Mouse (Mus musculus) stomach, postnatal 0 days (tissue): ENCODE results near the gene Ntf5. TPM values are rescaled to one million over a fixed set of nuclear protein-coding genes. Genes with fewer than 3 reads are reported as not detected.

Experiments
- ATAC-seq: fragments of 200-750 bp; cut with Nextera tagmentation; 2 replicates; pipeline ENCODE4 v1.8.0; 2017; ENCODE audit not compliant: low FRiP score, low TSS enrichment
- DNase-seq: peaks from one replicate; pipeline ENCODE4 v3.0.0-alpha.2; 2016; ENCODE audit warnings: low spot score
- H3K27ac ChIP-seq: fragments of 300-500 bp; sonication (generic); replicated peaks from 2 replicates; pipeline ENCODE4 v1.5.1; 2014; ENCODE audit warnings: mild to moderate bottlenecking, control low read depth
- H3K27me3 ChIP-seq: fragments of 300-500 bp; sonication (generic); 2 replicates; pipeline ENCODE4 v1.6.1; 2014; ENCODE audit warnings: low read length; ENCODE audit not compliant: control insufficient read depth, insufficient read depth
- H3K36me3 ChIP-seq: fragments of 300-500 bp; sonication (generic); 2 replicates; pipeline ENCODE4 v1.6.1; 2014; ENCODE audit warnings: low read length, mixed read lengths; ENCODE audit not compliant: control insufficient read depth, insufficient read depth
- H3K4me1 ChIP-seq: fragments of 300-500 bp; sonication (generic); replicated peaks from 2 replicates; pipeline ENCODE4 v1.6.1; 2014; ENCODE audit warnings: antibody characterized with exemption; ENCODE audit not compliant: control insufficient read depth, insufficient read depth
- H3K4me2 ChIP-seq: fragments of 300-500 bp; sonication (generic); replicated peaks from 2 replicates; pipeline ENCODE4 v1.6.1; 2014; ENCODE audit warnings: low read depth, mild to moderate bottlenecking, control low read depth, moderate library complexity
- H3K4me3 ChIP-seq: fragments of 300-500 bp; sonication (generic); 2 replicates; pipeline ENCODE4 v1.5.1; 2014; ENCODE audit warnings: low read depth, low read length, control low read depth
- H3K9ac ChIP-seq: fragments of 300-500 bp; sonication (generic); 2 replicates; pipeline ENCODE4 v1.6.1; 2014; ENCODE audit warnings: mild to moderate bottlenecking, low read length, control low read depth, mixed read lengths
- H3K9me3 ChIP-seq: fragments of 300-500 bp; sonication (generic); 2 replicates; pipeline ENCODE4 v1.6.1; 2016; ENCODE audit warnings: low read length; ENCODE audit not compliant: control insufficient read depth
- CTCF ChIP-seq: IDR thresholded peaks from 2 replicates; pipeline ENCODE4 v1.5.1; 2016; ENCODE audit warnings: antibody characterized with exemption, low read depth, mild to moderate bottlenecking, moderate library complexity
- EP300 ChIP-seq: optimal IDR thresholded peaks from 2 replicates; pipeline ENCODE3; 2016; ENCODE audit warnings: antibody characterized with exemption
- WGBS: fragments of 180-500 bp; shearing (Covaris S2); extraction: QIAGEN DNeasy Blood & Tissue Kit; methylation state at CpG from one replicate; pipeline ENCODE4 v1.1.7; 2014; 5-methylcytosine and 5-hydroxymethylcytosine counted together
- polyA plus RNA-seq: library from polyadenylated mRNA; unstranded; fragments of >200 nt; fragmentation: Nextera tagmentation; extraction: Ambion mirVana; gene quantifications from 2 replicates; pipeline ENCODE4 v1.2.1, GENCODE M21; 2015

The Ntf5 gene
- polyA plus RNA-seq, 1 experiment from 2014 or later = 1.5 TPM

DNA sequence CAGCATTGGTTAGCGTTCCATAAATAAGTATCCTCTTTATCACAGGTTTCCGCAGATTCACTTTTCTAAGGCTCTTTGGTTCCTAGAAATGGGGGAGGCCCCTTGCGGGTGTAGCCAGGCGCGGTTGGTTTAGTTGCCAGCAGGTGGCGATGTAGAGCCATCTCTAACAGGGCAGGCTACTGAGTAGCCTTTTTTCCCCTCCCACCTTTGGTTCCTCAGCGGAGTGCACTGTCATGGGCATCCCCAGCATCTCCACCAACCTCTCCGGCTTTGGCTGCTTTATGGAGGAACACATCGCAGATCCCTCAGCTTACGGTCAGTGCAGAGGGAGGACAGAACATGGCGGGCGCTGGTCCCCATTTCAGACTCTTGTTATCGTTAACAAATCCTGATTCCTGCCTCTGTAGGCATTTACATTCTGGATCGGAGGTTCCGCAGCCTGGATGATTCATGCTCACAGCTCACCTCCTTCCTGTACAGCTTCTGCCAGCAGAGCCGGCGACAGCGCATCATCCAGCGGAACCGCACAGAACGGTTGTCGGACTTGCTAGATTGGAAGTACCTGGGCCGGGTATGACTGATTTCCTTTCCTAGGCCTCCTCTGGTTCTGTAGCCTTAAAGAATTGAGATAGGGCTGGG, 38.0 kb downstream of the Ntf5 start:
- H3K36me3 ChIP-seq = peaks cover 18% of the 10 kb centered on the region
- ATAC-seq (peak; percentile 77), DNase-seq (peak; percentile 86)
- H3K4me1 ChIP-seq = no peaks in the 10 kb centered on the region
- no peaks in the 10 kb centered on the region for H3K27me3 ChIP-seq
- 53% methylated on average over 23 of the region's 23 CpGs for WGBS
- TF ChIP-seq EP300 (no peak), CTCF (peak; percentile 91)
- no peak overlapping the region for H3K27ac ChIP-seq
- H3K4me2 ChIP-seq = no peak overlapping the region
- no peaks in the 10 kb centered on the region for H3K9me3 ChIP-seq
- no peak overlapping the region for H3K4me3 ChIP-seq
- no peak overlapping the region for H3K9ac ChIP-seq

- TF ChIP-seq EP300 = no peak
- TF ChIP-seq CTCF = no peak
- peaks cover 22% of the 10 kb centered on the region for H3K36me3 ChIP-seq
- no peak overlapping the region for H3K27ac ChIP-seq
- WGBS = 93% methylated on average over 12 of the region's 15 CpGs
- H3K4me2 ChIP-seq = no peak overlapping the region
- DNase-seq (peak; percentile 15), ATAC-seq (no peak)
- no peaks in the 10 kb centered on the region for H3K9me3 ChIP-seq
- no peaks in the 10 kb centered on the region for H3K4me1 ChIP-seq
- H3K4me3 ChIP-seq = no peak overlapping the region
- H3K27me3 ChIP-seq = no peaks in the 10 kb centered on the region
- H3K9ac ChIP-seq = no peak overlapping the region
Measured at GRCm38 (mm10) chr7:45454971-45455370, 41.5 kb downstream of the Ntf5 start.

DNA sequence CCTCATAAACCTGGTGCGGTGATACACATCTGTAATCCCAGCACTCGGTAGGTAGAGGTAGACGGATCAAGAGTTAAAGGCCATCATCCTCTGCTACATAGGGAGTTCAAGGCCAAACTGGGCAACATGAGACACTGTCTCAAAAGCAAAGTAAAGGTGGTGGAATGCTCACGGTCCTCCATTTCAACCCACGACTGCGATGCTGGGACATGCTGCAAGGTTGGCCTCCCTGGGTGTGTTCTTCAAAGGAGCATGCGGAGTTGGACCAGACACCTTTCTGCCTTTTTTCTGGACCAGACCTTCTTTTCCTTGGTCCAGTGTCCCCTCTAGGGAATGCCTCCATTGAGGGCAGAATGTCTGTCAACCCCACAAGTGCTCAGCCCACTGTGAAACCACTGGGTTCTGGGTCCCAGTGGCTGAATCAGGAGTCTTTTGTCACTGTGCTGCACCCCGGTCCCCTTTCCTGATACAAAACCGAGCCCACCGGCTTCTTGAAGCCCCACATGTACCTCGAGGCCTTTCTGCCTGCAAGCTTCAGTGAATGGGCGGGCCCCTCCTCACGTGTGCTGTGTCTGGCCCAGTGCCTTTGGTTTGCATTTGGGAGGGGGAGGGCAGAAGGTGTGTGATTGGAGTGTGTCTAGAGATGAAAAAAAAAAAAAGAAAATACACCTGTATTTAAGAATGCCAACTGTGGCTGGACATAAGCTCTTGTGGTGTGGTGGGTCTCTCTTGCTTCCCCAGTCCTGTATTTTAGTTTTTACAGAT, 42.6 kb downstream of the Ntf5 start:
- Histone ChIP-seq H3K4me1 (peaks cover 7% of the 10 kb centered on the region), H3K4me2 (no peak overlapping the region), H3K27me3 (no peaks in the 10 kb centered on the region), H3K27ac (no peak overlapping the region), H3K4me3 (no peak overlapping the region), H3K36me3 (peaks cover 22% of the 10 kb centered on the region), H3K9ac (no peak overlapping the region; the same call in 1 of the 2 replicates), H3K9me3 (no peaks in the 10 kb centered on the region)
- ATAC-seq (no peak), DNase-seq (peak; percentile 54)
- TF ChIP-seq EP300 = no peak
- no peak for TF ChIP-seq CTCF
- 67% methylated on average over 13 of the region's 13 CpGs for WGBS

- Histone ChIP-seq H3K4me2 (no peak overlapping the region), H3K27me3 (no peaks in the 10 kb centered on the region), H3K9me3 (no peaks in the 10 kb centered on the region), H3K36me3 (peaks cover 22% of the 10 kb centered on the region), H3K4me3 (no peak overlapping the region), H3K27ac (no peak overlapping the region; the same call in 1 of the 2 replicates), H3K4me1 (peaks cover 7% of the 10 kb centered on the region), H3K9ac (no peak overlapping the region)
- 37% methylated on average over 9 of the region's 9 CpGs for WGBS
- TF ChIP-seq EP300 (no peak), CTCF (no peak)
- ATAC-seq (no peak), DNase-seq (peak; percentile 44)
Measured at GRCm38 (mm10) chr7:45456721-45457203, 43.3 kb downstream of the Ntf5 start.

DNA sequence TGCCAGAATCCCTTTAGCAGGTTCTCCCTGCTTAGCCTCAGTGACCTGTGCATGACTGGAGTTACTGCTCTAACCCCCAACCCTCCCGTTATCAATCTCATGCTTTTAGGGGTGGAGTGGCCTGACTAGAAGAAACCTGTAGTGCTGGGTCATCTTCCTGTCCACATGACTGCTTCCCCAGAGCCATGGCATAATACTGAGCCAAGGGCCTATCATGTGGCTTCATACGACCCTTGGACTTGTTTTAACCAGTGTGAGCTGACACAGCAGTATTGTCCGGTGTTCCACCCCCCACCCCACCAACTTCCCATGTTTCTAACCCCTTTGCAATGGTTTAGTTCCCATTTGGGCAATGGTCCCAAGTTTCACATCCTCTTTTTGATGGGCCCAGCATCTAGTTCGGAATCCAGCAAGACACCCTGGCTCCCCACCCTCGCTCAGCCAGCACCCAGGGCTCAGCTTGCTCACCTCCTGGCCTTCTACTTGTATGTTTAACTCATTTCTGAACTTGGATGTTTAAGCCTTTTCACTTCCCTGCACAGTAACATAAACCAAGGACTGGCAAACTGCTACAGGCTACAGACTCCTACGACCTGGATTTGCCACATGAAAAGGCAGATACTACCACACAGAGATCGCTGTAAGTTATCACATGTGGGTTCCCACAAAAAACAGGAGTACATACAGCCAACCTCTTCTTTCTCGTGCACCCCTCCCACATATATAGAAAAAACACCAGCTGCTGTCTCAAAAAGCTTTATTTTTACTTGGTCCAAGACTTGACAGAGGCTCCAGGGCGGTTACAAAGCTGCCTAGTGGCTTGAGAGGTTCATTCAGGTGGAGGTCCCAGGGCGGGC, 43.9 kb downstream of the Ntf5 start:
- peak overlapping the region; percentile 74; the same call in 1 of the 2 replicates for H3K9ac ChIP-seq
- H3K4me2 ChIP-seq = peak overlapping the region; percentile 87
- H3K27ac ChIP-seq = no peak overlapping the region; the same call in 1 of the 2 replicates
- H3K4me3 ChIP-seq = peak overlapping the region; percentile 69
- peaks cover 19% of the 10 kb centered on the region for H3K36me3 ChIP-seq
- WGBS = 39% methylated on average over 9 of the region's 10 CpGs
- ATAC-seq (peak; percentile 4; the same call in 1 of the 2 replicates), DNase-seq (peak; percentile 14)
- H3K4me1 ChIP-seq = peaks cover 7% of the 10 kb centered on the region
- H3K27me3 ChIP-seq = no peaks in the 10 kb centered on the region
- TF ChIP-seq CTCF = no peak
- no peak for TF ChIP-seq EP300
- H3K9me3 ChIP-seq = no peaks in the 10 kb centered on the region
